Mouse (Mus musculus): ENCODE measurements around the gene Fiz1. TPM values are rescaled to one million over a fixed set of nuclear protein-coding genes. Genes with fewer than 3 reads are reported as not detected.

Fiz1 gene
- polyA plus RNA-seq (2015; fragmentation: Nextera tagmentation; extraction: Ambion mirVana) = 14.9 and 17.8 TPM in 2 replicates

DNA sequence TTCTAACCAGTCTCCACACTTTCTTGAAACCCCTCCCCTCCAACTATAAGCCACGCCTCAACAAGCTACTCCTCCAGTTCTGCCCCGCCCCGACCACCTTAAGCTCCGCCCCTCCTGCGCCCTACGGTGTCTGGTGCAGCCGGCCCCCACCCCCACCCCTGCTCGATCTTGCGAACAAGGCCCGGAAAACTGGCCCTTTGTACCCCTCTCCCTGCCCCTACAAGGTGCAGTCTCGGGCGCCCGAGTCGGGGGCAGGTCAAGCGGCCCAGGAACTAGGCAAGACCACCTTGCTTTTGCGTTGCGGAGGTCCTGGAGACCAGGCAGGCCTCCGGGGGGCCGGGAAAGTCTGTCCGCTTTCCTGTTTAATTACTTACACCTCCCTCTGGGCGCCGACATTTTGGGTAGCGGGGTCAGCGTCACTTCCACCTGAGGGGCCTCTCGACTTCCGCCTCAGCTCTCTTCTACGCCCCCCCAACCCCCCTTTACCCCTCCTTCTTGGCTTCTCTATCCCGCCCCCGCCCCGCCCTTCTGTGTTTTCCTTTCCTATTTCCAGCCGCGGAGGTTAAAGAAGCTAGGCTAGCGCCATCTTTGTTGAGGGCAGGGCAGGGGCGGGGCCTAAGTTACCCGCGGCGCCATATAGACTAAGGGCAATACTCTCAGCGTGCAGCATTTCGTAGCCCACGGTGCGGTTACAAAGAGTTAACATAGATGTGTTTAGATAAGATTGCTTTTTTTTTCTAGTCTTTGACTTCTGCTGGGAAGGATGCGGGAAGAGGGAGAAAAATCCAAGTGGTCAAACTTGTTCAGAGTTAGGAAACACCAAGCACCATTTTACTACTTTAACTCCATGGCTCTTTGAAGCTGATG is at the start of gene Fiz1, which contains the start of gene Zfp524:
Fiz1 (minus strand) TSS at position 447 of the 867 bp plus-strand sequence.
Zfp524 (plus strand) TSS at position 165 of the 867 bp plus-strand sequence.
- peak within 1 kb of the TSS; percentile 99 for H3K27ac ChIP-seq (replicated peaks)
- H3K9me3 ChIP-seq (ENCODE audit: control insufficient read depth, low read length) = no peaks in the 10 kb centered on the region
- TF ChIP-seq CTCF (IDR thresholded peaks at IDR 0.05; ENCODE audit: low read depth) (0 out of 2 replicates have a peak, but pooled peaks have one; percentile 2), EP300 (optimal IDR thresholded peaks at IDR 0.05) (peak; percentile 88)
- H3K4me1 ChIP-seq (replicated peaks; ENCODE audit: control insufficient read depth, insufficient read depth) = peaks cover 3% of the 10 kb centered on the region; the same call in 1 of the 2 replicates
- ATAC-seq (ENCODE audit: low FRiP score, low TSS enrichment) = peak; percentile 86
- H3K4me3 ChIP-seq (ENCODE audit: low read depth, low read length) = peak within 1 kb of the TSS; percentile 80
- DNase-seq (ENCODE audit: low spot score) = peak; percentile 98
- H3K27me3 ChIP-seq (ENCODE audit: control insufficient read depth, insufficient read depth, low read length) = no peaks in the 10 kb centered on the region
- WGBS = under 1% methylated on average over 41 of the region's 42 CpGs
- H3K36me3 ChIP-seq (ENCODE audit: control insufficient read depth, insufficient read depth, low read length) = peaks cover 29% of the 10 kb centered on the region
- peak within 1 kb of the TSS; percentile 74 for H3K4me2 ChIP-seq (replicated peaks; ENCODE audit: low read depth)
- peak within 1 kb of the TSS; percentile 84 for H3K9ac ChIP-seq (ENCODE audit: low read length)

GRCm38 (mm10) chr7:5062360-5063001 is 48.0 kb upstream of the Fiz1 start:
- TF ChIP-seq EP300 (optimal IDR thresholded peaks at IDR 0.05) (no peak), CTCF (IDR thresholded peaks at IDR 0.05; ENCODE audit: low read depth) (no peak)
- DNase-seq (ENCODE audit: low spot score) (peak; percentile 83), ATAC-seq (ENCODE audit: low FRiP score, low TSS enrichment) (peak; percentile 67)
- Histone ChIP-seq H3K4me1 (replicated peaks; ENCODE audit: control insufficient read depth, insufficient read depth) (0 out of 2 replicates have a peak, but pooled peaks cover 4% of the 10 kb centered on the region), H3K27ac (replicated peaks) (peak overlapping the region; percentile 99), H3K9ac (ENCODE audit: low read length) (peak overlapping the region; percentile 96), H3K9me3 (ENCODE audit: control insufficient read depth, low read length) (no peaks in the 10 kb centered on the region), H3K27me3 (ENCODE audit: control insufficient read depth, insufficient read depth, low read length) (no peaks in the 10 kb centered on the region), H3K4me3 (ENCODE audit: low read depth, low read length) (peak overlapping the region; percentile 67), H3K4me2 (replicated peaks; ENCODE audit: low read depth) (peak overlapping the region; percentile 90), H3K36me3 (ENCODE audit: control insufficient read depth, insufficient read depth, low read length) (peaks cover 4% of the 10 kb centered on the region)
- WGBS = under 1% methylated on average over 46 of the region's 51 CpGs

DNA sequence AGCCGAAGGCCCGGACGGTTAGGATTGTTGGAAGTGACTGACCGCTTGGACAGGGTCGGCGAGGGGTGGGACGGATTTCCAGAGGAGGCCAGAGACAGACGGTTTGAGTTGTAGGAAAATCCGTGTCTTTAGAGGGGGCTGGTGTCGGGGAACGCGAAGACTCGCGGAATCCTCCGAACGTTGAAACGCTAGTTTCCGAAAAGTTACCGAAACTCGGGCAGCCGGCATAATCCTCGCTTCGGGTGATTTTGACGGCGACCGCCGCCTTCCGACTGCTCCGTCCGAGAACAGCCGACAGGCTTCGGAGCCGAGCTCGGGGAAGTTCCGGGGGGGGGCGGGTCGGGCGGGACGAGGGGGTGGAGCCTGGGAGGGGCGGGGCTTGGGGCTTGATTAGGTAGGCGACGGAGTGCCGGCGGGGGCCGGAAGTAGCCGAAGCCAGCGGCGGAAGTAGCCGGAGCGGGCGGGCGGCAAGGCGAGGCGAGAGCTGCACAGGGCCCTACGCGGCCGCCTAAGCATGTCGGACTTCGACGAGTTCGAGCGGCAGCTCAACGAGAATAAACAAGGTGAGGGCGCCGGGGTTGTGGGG is 47.4 kb upstream of the Fiz1 start, which contains the start of gene U2af2:
U2af2 (plus strand) TSS at position 370 of the 586 bp plus-strand sequence.
- no peak for TF ChIP-seq EP300 (optimal IDR thresholded peaks at IDR 0.05)
- TF ChIP-seq CTCF (IDR thresholded peaks at IDR 0.05; ENCODE audit: low read depth) = no peak
- H3K9ac ChIP-seq (ENCODE audit: low read length) = peak within 1 kb of the TSS; percentile 96
- H3K9me3 ChIP-seq (ENCODE audit: control insufficient read depth, low read length) = no peaks in the 10 kb centered on the region
- DNase-seq (ENCODE audit: low spot score) (peak; percentile 98), ATAC-seq (ENCODE audit: low FRiP score, low TSS enrichment) (peak; percentile 88)
- H3K36me3 ChIP-seq (ENCODE audit: control insufficient read depth, insufficient read depth, low read length) = no peaks in the 10 kb centered on the region; the same call in 1 of the 2 replicates
- no peaks in the 10 kb centered on the region for H3K27me3 ChIP-seq (ENCODE audit: control insufficient read depth, insufficient read depth, low read length)
- H3K27ac ChIP-seq (replicated peaks) = peak within 1 kb of the TSS; percentile 99
- H3K4me2 ChIP-seq (replicated peaks; ENCODE audit: low read depth) = peak within 1 kb of the TSS; percentile 90
- peak within 1 kb of the TSS; percentile 67 for H3K4me3 ChIP-seq (ENCODE audit: low read depth, low read length)
- 0 out of 2 replicates have a peak, but pooled peaks cover 4% of the 10 kb centered on the region for H3K4me1 ChIP-seq (replicated peaks; ENCODE audit: control insufficient read depth, insufficient read depth)
- under 1% methylated on average over 63 of the region's 65 CpGs for WGBS

- H3K4me3 ChIP-seq (ENCODE audit: low read depth, low read length) = peak overlapping the region; percentile 67
- ATAC-seq (ENCODE audit: low FRiP score, low TSS enrichment) (peak; percentile 93), DNase-seq (ENCODE audit: low spot score) (peak; percentile 95)
- H3K27me3 ChIP-seq (ENCODE audit: control insufficient read depth, insufficient read depth, low read length) = no peaks in the 10 kb centered on the region
- WGBS = under 1% methylated on average over 60 of the region's 60 CpGs
- TF ChIP-seq CTCF (IDR thresholded peaks at IDR 0.05; ENCODE audit: low read depth) = peak; percentile 79
- TF ChIP-seq EP300 (optimal IDR thresholded peaks at IDR 0.05) = no peak
- H3K4me2 ChIP-seq (replicated peaks; ENCODE audit: low read depth) = peak overlapping the region; percentile 90
- peak overlapping the region; percentile 96 for H3K9ac ChIP-seq (ENCODE audit: low read length)
- H3K27ac ChIP-seq (replicated peaks) = peak overlapping the region; percentile 99
- H3K36me3 ChIP-seq (ENCODE audit: control insufficient read depth, insufficient read depth, low read length) = no peaks in the 10 kb centered on the region; the same call in 1 of the 2 replicates
- H3K4me1 ChIP-seq (replicated peaks; ENCODE audit: control insufficient read depth, insufficient read depth) = 0 out of 2 replicates have a peak, but pooled peaks cover 4% of the 10 kb centered on the region
- no peaks in the 10 kb centered on the region for H3K9me3 ChIP-seq (ENCODE audit: control insufficient read depth, low read length)
Measured at GRCm38 (mm10) chr7:5060944-5061773, 46.7 kb upstream of the Fiz1 start.

All from stomach, postnatal 0 days (tissue).